In the genomic region with DNA sequence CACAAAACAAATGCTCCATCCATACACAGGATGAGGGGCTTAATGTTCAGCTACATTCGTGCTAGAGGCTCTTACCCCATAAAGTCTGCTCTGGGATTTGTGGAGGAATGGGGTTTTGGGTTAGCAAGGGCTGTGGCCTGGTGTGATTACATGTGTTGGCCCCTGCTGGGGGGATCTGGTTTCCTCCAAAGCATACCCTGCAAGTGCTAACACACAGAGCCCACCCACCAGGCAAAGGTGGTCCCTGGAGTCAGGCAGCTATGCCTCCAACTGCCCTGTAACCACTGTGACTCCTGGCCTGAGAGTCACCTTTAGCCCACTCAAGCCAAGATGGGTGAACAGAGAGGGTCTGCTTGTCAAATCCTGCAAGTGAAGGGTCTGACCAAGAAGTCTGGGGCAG, we compare ENCODE assay signal across 23 mouse cellular contexts.
"Had no signal": no experiment of that assay in that cellular context is flagged by ENCODE, and none has a peak within 500 bp of the region (broad histone marks: within the 10 kb centered on the region; RNA-seq: fewer than 3 reads in every experiment).

No protein-coding gene starts in this region.

- H3K27ac ChIP-seq: hindbrain, embryonic 13.5 days; hindbrain, embryonic 15.5 days; hindbrain, postnatal 0 days; kidney, embryonic 15.5 days; kidney, postnatal 0 days; liver, embryonic 13.5 days had no signal

- H3K4me2 ChIP-seq: heart, embryonic 12.5 days; hindbrain, embryonic 13.5 days; hindbrain, embryonic 15.5 days; kidney, embryonic 15.5 days; liver, embryonic 11.5 days; liver, embryonic 13.5 days had no signal

- ATAC-seq: forebrain, embryonic 16.5 days; hindbrain, postnatal 0 days; intestine, embryonic 16.5 days had no signal

- H3K9ac ChIP-seq: heart, embryonic 12.5 days; hindbrain, embryonic 13.5 days; hindbrain, embryonic 15.5 days; kidney, embryonic 15.5 days; liver, embryonic 13.5 days had no signal

- H3K4me1 ChIP-seq: liver, embryonic 13.5 days had no signal

- H3K36me3 ChIP-seq: heart, embryonic 10.5 days; heart, embryonic 12.5 days; hindbrain, embryonic 13.5 days; hindbrain, embryonic 15.5 days; kidney, embryonic 15.5 days; liver, embryonic 13.5 days had no signal

- DNase-seq: gastrocnemius, postnatal 14 days; gastrocnemius, postnatal 36 days; heart, adult 18-20 months; heart, postnatal 14 days; heart, postnatal 36 days; kidney, adult 11 months; kidney, adult 2 months; kidney, adult 9 months; kidney, postnatal 14 days; kidney, postnatal 36 days; left cerebral cortex, postnatal 4 days; liver; liver, embryonic 13.5 days had no signal

- H3K4me3 ChIP-seq: heart, embryonic 10.5 days; heart, embryonic 12.5 days; hindbrain, embryonic 13.5 days; hindbrain, embryonic 15.5 days; kidney, embryonic 15.5 days; liver, embryonic 13.5 days had no signal

- H3K9me3 ChIP-seq: heart, embryonic 10.5 days; heart, embryonic 12.5 days; hindbrain, embryonic 13.5 days; hindbrain, embryonic 15.5 days; kidney, embryonic 15.5 days; liver, embryonic 13.5 days had no signal

- H3K27me3 ChIP-seq: heart, embryonic 12.5 days; hindbrain, embryonic 15.5 days; kidney, embryonic 15.5 days; liver, embryonic 13.5 days had no signal
